Mouse (Mus musculus) intestine, embryonic 15.5 days (tissue): ENCODE measurements around the gene Calm3. TPM values are rescaled to one million over a fixed set of nuclear protein-coding genes. Genes with fewer than 3 reads are reported as not detected.

Source experiments
- ATAC-seq: fragments of 200-750 bp; cut with Nextera tagmentation; 2 replicates; pipeline ENCODE4 v1.8.0; 2017; ENCODE audit warnings: moderate TSS enrichment, moderate library complexity
- H3K27ac ChIP-seq: fragments of 300-500 bp; sonication (generic); 2 replicates; pipeline ENCODE4 v1.5.1; 2015; ENCODE audit warnings: mild to moderate bottlenecking, inconsistent platforms
- H3K27me3 ChIP-seq: fragments of 300-500 bp; sonication (generic); replicated peaks from 2 replicates; pipeline ENCODE4 v1.6.1; 2015; ENCODE audit warnings: inconsistent platforms
- H3K36me3 ChIP-seq: fragments of 300-500 bp; sonication (generic); 2 replicates; pipeline ENCODE4 v1.6.1; 2015; ENCODE audit warnings: inconsistent platforms
- H3K4me1 ChIP-seq: fragments of 300-500 bp; sonication (generic); replicated peaks from 2 replicates; pipeline ENCODE4 v1.6.1; 2015; ENCODE audit warnings: inconsistent platforms
- H3K4me2 ChIP-seq: fragments of 300-500 bp; sonication (generic); replicated peaks from 2 replicates; pipeline ENCODE4 v1.6.1; 2015; ENCODE audit warnings: mild to moderate bottlenecking, inconsistent platforms
- H3K4me3 ChIP-seq: fragments of 300-500 bp; sonication (generic); replicated peaks from 2 replicates; pipeline ENCODE4 v1.5.1; 2015; ENCODE audit warnings: inconsistent platforms
- H3K9ac ChIP-seq: fragments of 300-500 bp; sonication (generic); 2 replicates; pipeline ENCODE4 v1.6.1; 2015; ENCODE audit warnings: inconsistent platforms
- H3K9me3 ChIP-seq: fragments of 300-500 bp; sonication (generic); 2 replicates; pipeline ENCODE4 v1.6.1; 2016; ENCODE audit warnings: inconsistent platforms
- WGBS: fragments of 180-500 bp; shearing (Covaris S2); methylation state at CpG from one replicate; pipeline ENCODE4 v1.1.7; 2015; 5-methylcytosine and 5-hydroxymethylcytosine counted together
- polyA plus RNA-seq: library from polyadenylated mRNA; unstranded; fragments of >200 nt; fragmentation: Nextera tagmentation; extraction: Ambion mirVana; gene quantifications from 2 replicates; pipeline ENCODE4 v1.2.1, GENCODE M21; 2015

Calm3 gene
- polyA plus RNA-seq, 1 experiment from 2014 or later: 140 TPM

DNA sequence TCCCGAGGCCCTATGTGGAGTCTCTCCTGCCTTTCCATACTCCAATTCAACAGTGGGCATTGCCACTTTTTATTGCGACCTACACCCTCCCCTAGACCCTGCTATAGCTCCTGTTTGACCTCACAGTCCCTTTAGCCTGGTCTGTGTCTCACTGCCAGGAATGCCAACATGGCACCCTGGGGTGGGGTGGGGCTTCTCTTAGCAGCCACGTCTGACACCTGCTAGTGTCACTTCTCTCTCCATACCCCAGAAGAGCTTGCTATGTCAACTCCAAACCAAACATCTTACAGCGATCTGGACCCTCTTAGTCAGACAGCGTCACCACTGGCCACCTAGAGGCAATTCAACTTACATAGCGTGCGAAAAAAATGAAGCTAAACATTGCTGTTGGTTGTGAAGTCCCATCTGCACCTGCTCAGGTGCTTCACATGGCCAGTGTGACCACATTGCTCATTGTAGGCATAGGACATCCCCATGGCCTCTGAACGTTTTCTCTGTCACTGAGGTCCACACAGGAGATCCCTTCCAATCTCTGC lies 25.1 kb upstream of the Calm3 start:
- H3K4me2 ChIP-seq: no peak overlapping the region
- H3K9me3 ChIP-seq: no peaks in the 10 kb centered on the region
- no peak overlapping the region for H3K9ac ChIP-seq
- H3K27me3 ChIP-seq: peaks cover 39% of the 10 kb centered on the region
- H3K36me3 ChIP-seq: no peaks in the 10 kb centered on the region
- peaks cover 49% of the 10 kb centered on the region for H3K4me1 ChIP-seq
- WGBS: 72% methylated on average over 8 of the region's 8 CpGs
- H3K4me3 ChIP-seq: no peak overlapping the region
- H3K27ac ChIP-seq: no peak overlapping the region
- ATAC-seq: no peak

DNA sequence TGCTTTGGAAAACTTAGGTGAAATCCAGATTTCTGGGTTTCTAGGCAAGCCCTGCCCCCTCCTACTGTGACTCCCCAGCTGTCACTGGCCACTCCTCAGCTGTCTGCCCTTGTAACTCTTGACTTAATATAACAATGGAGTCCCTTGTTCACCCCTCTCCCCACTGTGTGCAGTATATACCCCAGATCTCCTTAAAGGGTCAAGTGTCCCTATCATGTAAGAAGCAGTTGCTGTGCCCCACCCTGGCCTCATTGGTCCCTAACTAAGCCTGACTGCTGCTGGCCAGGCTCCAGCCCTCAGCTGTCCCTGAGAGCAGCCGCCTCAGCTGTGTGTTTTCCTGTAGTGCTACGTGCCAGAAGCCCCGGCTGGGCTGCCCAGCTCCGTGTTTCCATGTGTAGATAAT lies 24.0 kb upstream of the Calm3 start:
- H3K4me3 ChIP-seq: no peak overlapping the region
- no peaks in the 10 kb centered on the region for H3K9me3 ChIP-seq
- 9% methylated on average over 4 of the region's 4 CpGs for WGBS
- H3K27me3 ChIP-seq: peaks cover 39% of the 10 kb centered on the region
- no peak overlapping the region for H3K9ac ChIP-seq
- peaks cover 51% of the 10 kb centered on the region for H3K4me1 ChIP-seq
- H3K4me2 ChIP-seq: peak overlapping the region; percentile 92
- peak; percentile 32; the same call in 1 of the 2 replicates for ATAC-seq
- peak overlapping the region; percentile 18; the same call in 1 of the 2 replicates for H3K27ac ChIP-seq
- H3K36me3 ChIP-seq: no peaks in the 10 kb centered on the region

- Histone ChIP-seq H3K36me3 (no peaks in the 10 kb centered on the region), H3K27me3 (peaks cover 39% of the 10 kb centered on the region), H3K27ac (no peak overlapping the region), H3K9me3 (no peaks in the 10 kb centered on the region), H3K9ac (peak overlapping the region; percentile 35), H3K4me3 (peak overlapping the region; percentile 35), H3K4me1 (peaks cover 51% of the 10 kb centered on the region), H3K4me2 (peak overlapping the region; percentile 92)
- ATAC-seq: no peak
- WGBS: 22% methylated on average over 22 of the region's 22 CpGs
Observed at GRCm38 (mm10) chr7:16947349-16947895, 23.5 kb upstream of the Calm3 start.

GRCm38 (mm10) chr7:16946441-16947348 lies 22.8 kb upstream of the Calm3 start:
- peaks cover 39% of the 10 kb centered on the region for H3K27me3 ChIP-seq

DNA sequence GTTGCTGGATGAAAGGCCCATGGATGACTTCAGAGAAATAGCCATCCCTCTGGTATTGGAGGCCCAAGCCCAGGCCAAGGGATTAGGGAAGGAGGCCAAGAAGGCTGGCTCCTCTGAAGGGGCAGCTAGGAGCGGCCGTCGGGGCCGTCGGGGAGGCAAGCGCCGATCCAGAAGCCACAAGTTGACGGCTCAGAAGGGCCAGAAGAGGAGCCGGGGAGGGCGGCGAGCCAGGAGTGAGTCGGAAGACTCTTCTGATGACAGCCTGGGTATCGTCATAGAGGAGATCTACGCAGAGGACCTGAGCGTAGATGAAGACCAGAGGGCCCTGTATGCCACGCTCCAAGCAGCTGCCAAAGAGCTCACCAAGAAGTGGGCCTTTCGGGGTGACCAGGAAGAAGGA lies 21.5 kb upstream of the Calm3 start:
- H3K4me2 ChIP-seq: peak overlapping the region; percentile 92
- peaks cover 51% of the 10 kb centered on the region for H3K4me1 ChIP-seq
- H3K36me3 ChIP-seq: no peaks in the 10 kb centered on the region
- ATAC-seq: no peak
- H3K9me3 ChIP-seq: no peaks in the 10 kb centered on the region
- 26% methylated on average over 17 of the region's 17 CpGs for WGBS
- peak overlapping the region; percentile 58 for H3K4me3 ChIP-seq
- peaks cover 39% of the 10 kb centered on the region for H3K27me3 ChIP-seq
- H3K27ac ChIP-seq: no peak overlapping the region
- H3K9ac ChIP-seq: peak overlapping the region; percentile 74; the same call in 1 of the 2 replicates

More at GRCm38 (mm10) chr7:16946441-16947348, 22.8 kb upstream of the Calm3 start:
- ATAC-seq: no peak
- Histone ChIP-seq H3K4me2 (peak overlapping the region; percentile 92), H3K9ac (peak overlapping the region; percentile 35), H3K27ac (no peak overlapping the region), H3K4me1 (peaks cover 51% of the 10 kb centered on the region), H3K9me3 (no peaks in the 10 kb centered on the region), H3K36me3 (no peaks in the 10 kb centered on the region), H3K4me3 (peak overlapping the region; percentile 35)
- WGBS: 12% methylated on average over 53 of the region's 53 CpGs

- peak; percentile 12 for ATAC-seq
Observed at GRCm38 (mm10) chr7:16944808-16945315, 20.9 kb upstream of the Calm3 start.

GRCm38 (mm10) chr7:16944061-16944807 lies 20.3 kb upstream of the Calm3 start, which contains the start of gene Pnmal2:
Gene Pnmal2, plus strand, starts transcription at chr7:16944682.
- H3K4me1 ChIP-seq: peaks cover 47% of the 10 kb centered on the region
- no peaks in the 10 kb centered on the region for H3K9me3 ChIP-seq
- no peaks in the 10 kb centered on the region for H3K36me3 ChIP-seq
- peak within 1 kb of the TSS; percentile 58 for H3K4me3 ChIP-seq
- H3K27ac ChIP-seq: peak within 1 kb of the TSS; percentile 29
- peak within 1 kb of the TSS; percentile 92 for H3K4me2 ChIP-seq
- ATAC-seq: peak; percentile 88
- H3K27me3 ChIP-seq: peaks cover 33% of the 10 kb centered on the region
- peak within 1 kb of the TSS; percentile 74 for H3K9ac ChIP-seq
- 14% methylated on average over 36 of the region's 36 CpGs for WGBS

More at GRCm38 (mm10) chr7:16944808-16945315, 20.9 kb upstream of the Calm3 start:
- Histone ChIP-seq H3K9ac (peak overlapping the region; percentile 74), H3K4me2 (peak overlapping the region; percentile 92), H3K36me3 (no peaks in the 10 kb centered on the region), H3K4me3 (peak overlapping the region; percentile 58), H3K4me1 (peaks cover 52% of the 10 kb centered on the region), H3K27ac (peak overlapping the region; percentile 29), H3K9me3 (no peaks in the 10 kb centered on the region), H3K27me3 (peaks cover 39% of the 10 kb centered on the region)
- WGBS: 4% methylated on average over 22 of the region's 22 CpGs

DNA sequence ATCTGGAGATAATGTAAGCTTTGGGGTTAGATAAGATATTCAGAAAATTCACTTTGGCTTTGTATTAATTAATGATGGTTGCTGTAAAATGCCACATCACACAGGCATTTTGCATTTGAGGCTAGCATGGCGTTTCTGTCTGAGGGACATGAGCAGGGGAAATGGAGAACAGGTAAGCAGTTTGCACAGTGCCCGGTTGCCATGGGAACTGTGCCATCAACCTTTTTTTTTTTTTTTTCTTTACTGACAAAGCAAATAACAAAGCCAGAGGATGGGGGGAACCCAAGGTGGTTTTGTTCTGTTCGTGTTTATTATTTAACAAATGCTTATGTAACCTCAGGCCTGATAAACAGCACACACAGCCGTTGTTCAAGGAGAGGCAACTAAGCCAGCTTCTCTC lies 18.9 kb upstream of the Calm3 start:
- H3K4me1 ChIP-seq: peaks cover 38% of the 10 kb centered on the region

DNA sequence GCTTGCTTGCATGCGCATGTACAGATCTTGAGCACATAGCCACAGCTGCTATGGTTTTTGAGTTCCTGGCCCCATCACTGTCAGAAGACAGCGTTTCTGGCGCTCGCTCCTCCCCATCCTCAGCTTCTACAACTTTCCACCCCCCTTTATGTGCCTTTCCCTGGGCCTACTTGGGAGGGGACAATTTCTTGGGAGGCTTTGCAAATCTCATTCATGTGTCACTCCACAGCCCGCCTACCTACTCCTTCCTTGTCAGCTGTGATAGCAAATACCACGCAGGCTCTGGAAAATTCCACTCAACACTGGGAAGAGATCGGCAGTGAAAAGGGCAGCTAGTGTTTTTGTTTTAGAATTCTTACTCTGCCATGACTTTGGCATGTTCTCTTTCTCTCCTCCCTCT lies 16.4 kb upstream of the Calm3 start:
- Histone ChIP-seq H3K27ac (peak overlapping the region; percentile 58; the same call in 1 of the 2 replicates), H3K9me3 (no peaks in the 10 kb centered on the region), H3K4me3 (no peak overlapping the region), H3K4me2 (peak overlapping the region; percentile 28; the same call in 1 of the 2 replicates), H3K36me3 (no peaks in the 10 kb centered on the region), H3K9ac (no peak overlapping the region), H3K4me1 (peaks cover 15% of the 10 kb centered on the region), H3K27me3 (peaks cover 5% of the 10 kb centered on the region)
- ATAC-seq: no peak
- 43% methylated on average over 7 of the region's 7 CpGs for WGBS

More for the DNA sequence above, 18.9 kb upstream of the Calm3 start:
- Histone ChIP-seq H3K9me3 (no peaks in the 10 kb centered on the region), H3K27me3 (peaks cover 28% of the 10 kb centered on the region), H3K9ac (no peak overlapping the region), H3K36me3 (no peaks in the 10 kb centered on the region), H3K4me3 (no peak overlapping the region), H3K27ac (no peak overlapping the region), H3K4me2 (no peak overlapping the region)
- ATAC-seq: no peak
- 49% methylated on average over 4 of the region's 4 CpGs for WGBS

DNA sequence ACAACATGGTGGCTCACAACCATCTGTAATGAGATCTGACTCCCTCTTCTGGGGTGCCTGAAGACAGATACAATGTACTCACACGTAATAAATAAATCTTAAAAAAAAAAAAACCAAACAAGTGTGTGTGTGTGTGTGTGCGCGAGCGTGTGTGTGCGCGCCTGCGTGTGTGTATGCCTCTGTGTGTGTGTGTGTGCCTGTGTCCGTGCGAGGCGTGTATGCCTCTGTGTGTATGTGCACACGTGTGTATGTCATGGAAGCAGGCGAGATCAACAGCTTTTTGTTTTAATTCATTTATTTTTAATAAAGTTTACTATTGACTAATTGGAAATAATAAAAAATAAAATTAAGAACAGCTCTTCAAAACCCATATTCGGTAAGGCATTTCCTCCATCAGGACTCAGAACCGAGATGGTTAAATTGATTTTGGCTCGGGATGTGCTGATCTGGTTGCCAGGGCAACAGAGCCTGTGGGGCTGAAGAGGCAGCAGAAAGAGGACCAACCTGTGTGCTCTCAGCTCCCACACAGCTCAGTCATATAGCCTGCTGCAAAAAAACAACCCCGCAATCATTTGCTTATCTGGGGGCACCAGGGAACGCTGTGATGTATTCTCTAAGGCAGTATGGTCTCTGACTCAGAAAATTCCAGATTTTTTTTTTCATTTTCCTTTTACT lies 14.3 kb upstream of the Calm3 start:
- no peaks in the 10 kb centered on the region for H3K9me3 ChIP-seq
- no peak overlapping the region for H3K4me3 ChIP-seq
- no peak overlapping the region for H3K4me2 ChIP-seq
- no peak for ATAC-seq
- no peaks in the 10 kb centered on the region for H3K36me3 ChIP-seq
- 71% methylated on average over 17 of the region's 17 CpGs for whole genome bisulfite sequencing
- H3K27ac ChIP-seq: no peak overlapping the region
- H3K9ac ChIP-seq: no peak overlapping the region
- 0 out of 2 replicates have a peak, but pooled peaks cover 6% of the 10 kb centered on the region for H3K4me1 ChIP-seq
- no peaks in the 10 kb centered on the region for H3K27me3 ChIP-seq

DNA sequence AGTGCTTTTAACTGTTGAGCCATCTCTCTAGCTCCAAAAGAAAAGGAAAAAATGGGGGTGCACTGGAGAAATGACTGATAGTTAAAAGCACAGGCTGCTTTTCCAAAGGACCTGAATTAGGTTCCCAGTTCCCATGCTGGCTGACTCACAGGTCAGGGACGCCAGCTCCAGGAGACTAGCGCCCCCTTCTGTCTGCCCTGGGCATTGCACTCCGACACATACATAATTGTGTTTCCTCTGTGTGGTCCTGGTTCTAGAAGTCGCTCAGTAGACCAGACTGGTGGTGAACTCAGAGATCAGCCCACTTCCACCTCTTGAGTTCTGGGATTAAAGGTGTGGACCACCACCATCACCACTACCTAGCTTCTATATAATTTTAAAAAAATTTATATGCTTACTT lies 13.4 kb upstream of the Calm3 start:
- 47% methylated on average over 4 of the region's 4 CpGs for WGBS
- Histone ChIP-seq H3K27me3 (no peaks in the 10 kb centered on the region), H3K9ac (no peak overlapping the region), H3K36me3 (no peaks in the 10 kb centered on the region), H3K4me2 (no peak overlapping the region), H3K4me1 (0 out of 2 replicates have a peak, but pooled peaks cover 6% of the 10 kb centered on the region), H3K27ac (no peak overlapping the region), H3K4me3 (no peak overlapping the region), H3K9me3 (no peaks in the 10 kb centered on the region)
- ATAC-seq: no peak
